Mouse (Mus musculus): ENCODE measurements around the gene Ispd. TPM values are rescaled to one million over a fixed set of nuclear protein-coding genes. Genes with fewer than 3 reads are reported as not detected.

Gene Ispd
- polyA plus RNA-seq, 1 experiment from 2014 or later: 6.2 TPM

DNA sequence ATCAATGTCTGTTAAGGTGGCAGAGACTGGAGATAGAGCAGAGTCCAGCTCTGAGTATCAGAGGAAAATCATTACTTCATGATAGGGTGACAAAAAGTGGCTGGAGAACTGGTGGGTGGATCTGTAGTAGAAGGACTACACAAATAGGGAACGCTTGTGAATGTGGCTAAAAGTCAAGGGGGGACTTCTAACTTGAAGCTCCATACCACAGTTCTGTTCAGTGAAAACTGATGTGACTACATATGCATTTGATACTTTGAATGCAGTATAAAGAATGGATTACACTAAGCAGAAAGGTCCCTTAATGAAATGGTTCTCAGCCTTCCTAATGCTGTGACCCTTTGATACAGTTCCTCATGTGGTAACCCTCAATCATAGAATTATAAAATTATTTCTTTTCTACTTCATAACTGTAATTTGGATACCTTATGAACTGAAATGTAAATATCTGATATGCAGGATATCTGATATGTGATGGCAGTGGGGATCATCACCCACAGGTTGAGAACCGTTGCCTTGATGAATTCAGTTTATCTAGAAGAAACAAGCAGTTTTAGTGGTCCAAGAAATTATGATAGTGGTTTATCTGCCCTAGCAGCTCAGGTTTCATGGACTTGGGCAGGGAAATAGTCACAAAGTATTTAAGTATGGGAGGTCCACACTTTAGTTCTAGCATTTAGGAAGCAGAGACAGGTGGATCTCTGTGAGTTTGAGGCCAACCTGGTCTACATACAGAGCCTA, 152.1 kb downstream of the Ispd start:
- Histone ChIP-seq H3K4me3 (no peak overlapping the region), H3K9me3 (no peaks in the 10 kb centered on the region), H3K4me1 (peaks cover 15% of the 10 kb centered on the region), H3K36me3 (replicated peaks) (no peaks in the 10 kb centered on the region), H3K27ac (no peak overlapping the region), H3K27me3 (ENCODE audit: poor library complexity, severe bottlenecking) (peaks cover 47% of the 10 kb centered on the region)
- DNase-seq (ENCODE audit: extremely low spot score, low spot score): no peak
- WGBS: 87% methylated on average over 2 of the region's 2 CpGs

DNA sequence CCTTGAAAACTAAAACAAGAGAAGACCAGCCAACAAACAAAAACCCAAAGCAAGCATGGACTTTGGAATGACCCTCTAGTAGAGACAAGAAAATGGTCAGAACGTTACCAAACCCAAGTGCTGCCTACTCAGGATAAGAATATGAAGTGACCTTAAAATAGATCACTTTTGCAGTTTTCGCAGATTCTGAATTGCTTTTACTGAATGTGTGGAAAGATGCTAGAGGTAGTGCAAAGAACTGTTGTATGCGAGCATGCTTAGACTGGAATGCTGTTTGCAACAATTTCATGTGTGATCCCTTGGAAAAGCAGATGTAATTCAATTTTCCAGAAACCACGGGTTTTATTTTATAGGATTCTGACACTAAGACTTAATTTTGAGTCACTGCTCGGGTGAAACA, 153.3 kb downstream of the Ispd start:
- DNase-seq (ENCODE audit: extremely low spot score, low spot score): no peak

DNA sequence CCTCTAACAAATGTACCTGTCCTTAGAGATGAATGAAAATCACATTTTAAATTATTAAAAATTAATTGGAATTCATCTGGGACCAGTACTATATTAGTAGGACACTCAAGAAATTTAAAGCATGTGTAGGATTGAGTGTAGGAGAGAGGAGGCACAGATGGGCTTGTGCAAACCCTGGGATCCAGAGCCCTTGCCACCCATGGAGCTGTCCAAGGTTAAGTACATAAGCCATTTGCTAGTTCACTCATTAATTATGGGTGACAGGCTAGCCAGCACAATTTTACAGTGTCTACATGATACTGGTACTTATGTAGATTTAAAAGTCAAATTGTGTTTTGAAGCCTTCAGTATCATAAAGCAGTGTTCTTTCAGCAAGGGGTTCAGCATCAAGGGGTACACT, 164.1 kb downstream of the Ispd start:
- Histone ChIP-seq H3K27me3 (ENCODE audit: poor library complexity, severe bottlenecking) (no peaks in the 10 kb centered on the region), H3K36me3 (replicated peaks) (no peaks in the 10 kb centered on the region), H3K9me3 (no peaks in the 10 kb centered on the region), H3K4me1 (no peaks in the 10 kb centered on the region), H3K4me3 (no peak overlapping the region), H3K27ac (no peak overlapping the region)
- no peak for DNase-seq (ENCODE audit: extremely low spot score, low spot score)

More for the DNA sequence above, 153.3 kb downstream of the Ispd start:
- 94% methylated on average over 5 of the region's 5 CpGs for WGBS
- Histone ChIP-seq H3K4me3 (no peak overlapping the region), H3K36me3 (replicated peaks) (no peaks in the 10 kb centered on the region), H3K27ac (no peak overlapping the region), H3K27me3 (ENCODE audit: poor library complexity, severe bottlenecking) (peaks cover 35% of the 10 kb centered on the region), H3K9me3 (no peaks in the 10 kb centered on the region), H3K4me1 (peaks cover 15% of the 10 kb centered on the region)

DNA sequence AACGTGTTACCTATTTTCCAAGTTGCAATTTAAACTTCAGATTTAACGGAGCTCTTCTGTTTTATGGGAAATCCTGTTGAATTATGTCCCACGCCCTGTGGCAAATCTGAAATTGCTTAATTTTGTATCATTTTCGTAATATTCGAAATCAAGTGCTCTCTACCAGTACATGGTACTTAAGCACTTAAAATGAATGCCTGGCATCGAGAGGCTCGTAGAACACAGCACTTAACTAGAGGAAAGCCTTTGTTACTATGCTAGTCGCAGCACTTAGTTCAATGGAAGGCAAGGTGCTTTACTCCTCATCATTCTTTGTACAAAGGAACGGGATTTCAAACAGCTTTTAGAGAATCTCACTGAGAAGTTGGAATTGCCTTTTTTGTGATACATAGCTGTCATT, 168.2 kb downstream of the Ispd start:
- no peaks in the 10 kb centered on the region for H3K27me3 ChIP-seq (ENCODE audit: poor library complexity, severe bottlenecking)
- no peak overlapping the region for H3K4me3 ChIP-seq
- no peak overlapping the region for H3K27ac ChIP-seq
- H3K4me1 ChIP-seq: no peaks in the 10 kb centered on the region
- H3K36me3 ChIP-seq (replicated peaks): no peaks in the 10 kb centered on the region
- no peak for DNase-seq (ENCODE audit: extremely low spot score, low spot score)
- no peaks in the 10 kb centered on the region for H3K9me3 ChIP-seq
- 91% methylated on average over 9 of the region's 9 CpGs for WGBS

DNA sequence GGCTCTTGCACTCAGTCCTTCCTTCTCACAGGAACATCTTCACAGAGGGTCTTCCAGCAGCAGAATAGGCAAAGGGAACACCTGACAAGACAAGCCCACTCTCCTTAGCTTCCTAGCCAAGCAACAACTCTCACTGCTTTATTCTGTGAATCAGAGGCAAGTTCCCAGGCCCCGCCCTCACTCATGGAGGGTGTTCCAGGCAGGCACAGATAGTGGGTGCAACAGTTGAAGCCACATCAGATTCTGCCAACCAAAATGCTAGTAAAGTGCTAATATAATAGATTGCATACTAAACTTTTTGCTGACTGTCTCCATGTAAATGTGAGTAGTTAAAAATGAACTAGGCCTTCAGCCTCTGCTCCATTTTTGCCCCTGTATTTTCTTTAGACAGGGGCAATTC, 173.4 kb downstream of the Ispd start:
- DNase-seq (ENCODE audit: extremely low spot score, low spot score): no peak
- H3K27ac ChIP-seq: no peak overlapping the region
- no peaks in the 10 kb centered on the region for H3K27me3 ChIP-seq (ENCODE audit: poor library complexity, severe bottlenecking)
- H3K4me1 ChIP-seq: no peaks in the 10 kb centered on the region
- H3K36me3 ChIP-seq (replicated peaks): no peaks in the 10 kb centered on the region
- no peak overlapping the region for H3K4me3 ChIP-seq
- no peaks in the 10 kb centered on the region for H3K9me3 ChIP-seq
- 89% methylated on average over 1 of the region's 1 CpGs for WGBS

DNA sequence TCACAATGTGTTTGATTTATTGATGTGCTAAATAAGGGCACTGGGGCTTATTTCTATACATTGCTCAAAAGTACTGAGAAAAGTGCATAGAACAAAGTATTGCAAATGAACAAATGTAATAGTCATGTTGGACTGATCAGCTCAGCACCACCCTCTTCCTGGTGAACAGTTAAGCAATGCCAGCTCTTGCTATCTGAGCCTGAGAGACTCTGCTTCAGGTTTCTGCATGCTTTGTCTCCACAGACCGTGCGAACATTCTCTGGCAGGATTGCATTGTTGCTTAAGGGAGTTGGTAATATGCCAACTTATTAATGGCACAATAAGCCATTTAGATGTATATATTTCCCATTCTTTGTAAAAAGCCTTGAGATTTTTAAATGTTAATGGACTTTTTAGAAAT, 182.9 kb downstream of the Ispd start:
- Histone ChIP-seq H3K27me3 (ENCODE audit: poor library complexity, severe bottlenecking) (no peaks in the 10 kb centered on the region), H3K9me3 (no peaks in the 10 kb centered on the region), H3K36me3 (replicated peaks) (no peaks in the 10 kb centered on the region), H3K4me1 (no peaks in the 10 kb centered on the region), H3K27ac (no peak overlapping the region), H3K4me3 (no peak overlapping the region)
- DNase-seq (ENCODE audit: extremely low spot score, low spot score): no peak
- WGBS: 84% methylated on average over 2 of the region's 2 CpGs

DNA sequence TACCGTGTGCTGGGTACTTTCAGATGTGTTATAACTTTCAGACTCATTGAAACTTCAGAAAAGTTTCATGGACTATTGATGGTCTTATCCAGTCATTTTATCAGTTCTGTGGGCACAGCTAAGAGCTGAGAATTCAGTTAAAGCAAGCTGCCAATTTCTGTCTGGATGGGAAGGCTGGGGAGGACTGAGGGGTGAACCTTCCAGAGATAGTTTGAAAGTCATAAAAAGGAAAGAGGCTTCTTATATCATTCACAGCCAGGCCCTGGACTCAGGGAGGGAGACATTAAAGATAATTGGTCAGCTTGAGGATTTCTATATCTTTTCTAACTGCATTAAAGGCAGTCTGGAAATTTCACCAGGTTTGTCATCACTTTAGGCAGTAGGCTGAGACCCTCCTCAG, 185.7 kb downstream of the Ispd start:
- WGBS: 95% methylated on average over 1 of the region's 1 CpGs
- Histone ChIP-seq H3K4me3 (no peak overlapping the region), H3K4me1 (no peaks in the 10 kb centered on the region), H3K9me3 (no peaks in the 10 kb centered on the region), H3K36me3 (replicated peaks) (no peaks in the 10 kb centered on the region), H3K27ac (no peak overlapping the region), H3K27me3 (ENCODE audit: poor library complexity, severe bottlenecking) (no peaks in the 10 kb centered on the region)
- no peak for DNase-seq (ENCODE audit: extremely low spot score, low spot score)

DNA sequence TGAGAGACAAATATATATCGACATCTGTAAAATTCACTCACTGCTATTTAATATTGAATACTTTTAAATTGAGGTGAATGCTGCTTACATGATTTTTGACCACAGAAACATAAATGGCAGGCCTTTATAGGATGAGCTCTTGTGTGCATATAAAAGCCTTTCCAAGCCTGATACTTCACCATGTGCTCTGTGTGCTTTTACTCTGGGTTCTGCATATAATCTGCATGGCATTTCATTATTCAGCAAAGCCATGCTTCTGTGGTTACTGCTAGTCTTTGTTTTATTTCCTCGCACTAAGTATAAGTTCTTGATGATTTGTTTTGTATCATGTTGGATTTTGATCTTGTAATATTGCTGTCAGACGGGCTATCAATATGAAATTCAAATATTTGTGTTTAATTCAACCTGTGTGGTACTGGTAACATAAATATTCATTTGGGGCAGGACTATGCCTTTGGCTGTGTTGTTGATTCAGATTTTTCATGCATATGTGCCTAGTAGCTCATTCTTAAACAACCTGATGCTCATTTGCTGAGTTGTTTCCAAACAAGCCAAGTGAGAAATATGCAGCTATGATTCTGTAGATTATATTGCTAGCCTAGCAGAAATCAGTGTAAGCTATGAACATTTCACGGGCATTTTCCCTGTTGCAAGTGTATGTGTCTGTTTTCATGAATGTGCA, 189.3 kb downstream of the Ispd start:
- Histone ChIP-seq H3K27ac (no peak overlapping the region), H3K27me3 (ENCODE audit: poor library complexity, severe bottlenecking) (no peaks in the 10 kb centered on the region), H3K36me3 (replicated peaks) (no peaks in the 10 kb centered on the region), H3K4me3 (no peak overlapping the region), H3K9me3 (no peaks in the 10 kb centered on the region), H3K4me1 (no peaks in the 10 kb centered on the region)
- 89% methylated on average over 4 of the region's 4 CpGs for WGBS
- DNase-seq (ENCODE audit: extremely low spot score, low spot score): no peak

DNA sequence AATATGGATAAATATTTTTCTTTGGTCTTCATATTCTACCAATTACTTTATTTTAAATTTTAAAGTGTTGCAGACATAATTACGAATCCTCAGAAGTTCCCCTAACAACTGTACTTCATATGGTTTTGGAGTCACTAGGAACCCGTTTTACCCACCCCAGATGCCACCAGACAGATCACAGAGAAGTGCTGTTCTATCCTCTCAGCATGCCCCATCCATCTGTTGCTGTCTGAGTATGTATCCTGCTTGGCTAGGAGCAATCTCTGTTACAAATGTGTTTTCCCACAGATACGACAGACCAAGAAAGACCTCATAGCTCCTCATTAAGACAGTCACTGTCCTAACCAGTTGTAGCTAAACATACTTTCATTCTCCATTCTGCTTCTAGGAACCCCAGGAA, 203.6 kb downstream of the Ispd start:
- DNase-seq (ENCODE audit: extremely low spot score, low spot score): no peak
- WGBS: 83% methylated on average over 3 of the region's 3 CpGs
- no peaks in the 10 kb centered on the region for H3K36me3 ChIP-seq (replicated peaks)
- H3K27ac ChIP-seq: no peak overlapping the region
- no peak overlapping the region for H3K4me3 ChIP-seq
- no peaks in the 10 kb centered on the region for H3K9me3 ChIP-seq
- H3K4me1 ChIP-seq: no peaks in the 10 kb centered on the region
- H3K27me3 ChIP-seq (ENCODE audit: poor library complexity, severe bottlenecking): no peaks in the 10 kb centered on the region

DNA sequence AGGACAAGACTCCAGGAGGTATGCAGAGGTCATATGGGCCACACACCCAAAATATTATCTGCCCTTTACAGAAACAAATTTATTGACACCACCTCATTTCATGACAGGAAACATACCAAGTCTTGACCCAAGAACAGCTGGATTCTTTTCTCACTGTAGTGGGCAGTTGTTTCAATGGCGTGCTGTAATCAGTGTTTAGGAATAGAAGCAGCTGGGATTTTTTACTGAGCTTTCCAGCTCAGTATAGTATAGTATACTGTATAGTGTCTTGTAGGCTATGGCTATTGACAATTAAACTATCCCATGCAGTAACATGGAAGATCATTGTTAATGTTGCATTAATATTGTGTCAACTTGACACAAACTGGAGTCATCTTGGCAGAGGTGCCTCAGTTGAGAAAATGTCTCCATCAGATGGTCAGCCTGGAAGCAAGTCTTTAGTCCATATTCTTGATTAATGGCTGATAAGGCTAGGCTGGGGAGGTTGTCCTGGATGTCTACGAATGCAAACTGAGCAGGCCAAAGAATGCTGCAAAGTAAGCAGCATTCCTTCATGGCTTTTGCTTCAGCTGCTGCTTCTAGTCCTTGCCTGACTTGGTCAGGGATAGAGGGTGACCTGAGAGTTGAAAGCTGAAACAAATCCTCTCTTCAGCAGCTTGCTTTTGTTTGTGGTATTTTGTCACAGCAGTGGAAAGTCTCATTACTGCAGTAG, 216.4 kb downstream of the Ispd start:
- 87% methylated on average over 2 of the region's 2 CpGs for WGBS

DNA sequence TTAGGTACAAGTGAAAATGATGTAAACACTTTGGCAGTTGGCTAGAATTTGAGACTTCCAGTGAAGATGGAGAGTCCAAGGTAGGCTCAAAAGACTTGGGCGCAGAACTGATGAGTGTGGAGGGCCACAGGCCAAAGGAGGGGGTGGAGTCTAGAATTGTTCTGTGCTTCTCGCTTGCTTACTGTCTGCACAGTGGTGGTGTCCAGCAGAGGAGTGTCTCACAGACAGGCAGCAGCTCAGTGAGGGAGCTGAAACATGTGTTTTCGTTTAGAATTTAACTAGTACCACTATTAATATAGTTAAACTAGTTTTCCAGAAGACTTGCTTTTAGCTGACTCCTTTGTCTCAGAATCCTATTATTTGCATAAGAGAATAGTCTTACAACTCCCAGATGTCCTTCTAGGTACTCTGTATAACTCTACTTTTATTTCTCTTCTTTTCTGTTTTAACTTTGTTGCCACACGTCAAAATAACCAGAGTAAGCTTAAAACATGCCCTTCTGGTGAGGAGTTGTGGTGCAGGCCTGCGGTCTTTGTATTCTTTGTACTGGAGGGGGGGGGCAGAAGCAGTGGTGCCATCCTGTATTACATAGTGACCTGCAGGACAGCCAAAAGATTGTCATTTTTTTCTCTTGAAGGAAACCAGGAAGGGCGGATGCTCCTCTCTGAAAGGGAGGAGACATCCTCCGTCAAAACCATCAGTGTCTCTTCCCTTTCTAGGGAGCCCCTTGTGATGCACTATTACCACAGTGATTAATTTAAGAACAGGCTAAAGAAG, 240.9 kb downstream of the Ispd start:
- Histone ChIP-seq H3K4me3 (no peak overlapping the region), H3K4me1 (no peaks in the 10 kb centered on the region), H3K27ac (no peak overlapping the region), H3K27me3 (ENCODE audit: poor library complexity, severe bottlenecking) (no peaks in the 10 kb centered on the region), H3K9me3 (no peaks in the 10 kb centered on the region), H3K36me3 (replicated peaks) (no peaks in the 10 kb centered on the region)
- WGBS: 83% methylated on average over 7 of the region's 7 CpGs
- DNase-seq (ENCODE audit: extremely low spot score, low spot score): no peak

More for the DNA sequence above, 216.4 kb downstream of the Ispd start:
- Histone ChIP-seq H3K4me1 (no peaks in the 10 kb centered on the region), H3K4me3 (no peak overlapping the region), H3K9me3 (no peaks in the 10 kb centered on the region), H3K36me3 (replicated peaks) (no peaks in the 10 kb centered on the region), H3K27me3 (ENCODE audit: poor library complexity, severe bottlenecking) (no peaks in the 10 kb centered on the region), H3K27ac (no peak overlapping the region)
- no peak for DNase-seq (ENCODE audit: extremely low spot score, low spot score)

DNA sequence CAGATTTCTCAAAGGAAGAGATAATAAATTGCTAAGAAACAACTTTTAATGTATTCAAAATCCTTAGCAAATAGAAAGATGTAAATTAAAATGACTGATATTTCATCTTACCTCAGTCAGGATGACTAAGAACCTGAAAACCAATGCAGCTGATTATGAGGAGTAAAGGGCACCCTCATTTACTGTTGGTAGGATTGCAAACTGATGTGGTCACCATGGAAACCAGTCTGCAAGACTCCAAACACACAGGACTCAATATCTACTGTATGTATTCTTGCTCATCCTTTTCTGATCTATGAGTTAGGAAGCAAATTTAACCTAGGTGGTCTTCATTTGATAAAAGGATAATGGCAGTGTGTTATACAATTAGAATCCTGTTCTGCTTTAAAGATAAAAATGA, 246.0 kb downstream of the Ispd start:
- H3K4me3 ChIP-seq: no peak overlapping the region
- no peaks in the 10 kb centered on the region for H3K9me3 ChIP-seq
- no peak for DNase-seq (ENCODE audit: extremely low spot score, low spot score)
- no peaks in the 10 kb centered on the region for H3K36me3 ChIP-seq (replicated peaks)
- H3K27ac ChIP-seq: no peak overlapping the region
- H3K27me3 ChIP-seq (ENCODE audit: poor library complexity, severe bottlenecking): no peaks in the 10 kb centered on the region
- no peaks in the 10 kb centered on the region for H3K4me1 ChIP-seq

All from forebrain, embryonic 10.5 days (tissue).